Mouse (Mus musculus): Measurements from ENCODE around the gene Platr17. TPM values are rescaled to one million over a fixed set of nuclear protein-coding genes. Genes with fewer than 3 reads are reported as not detected.

Gene Platr17
- polyA plus RNA-seq, 1 experiment from 2014 or later: 0.40 TPM

DNA sequence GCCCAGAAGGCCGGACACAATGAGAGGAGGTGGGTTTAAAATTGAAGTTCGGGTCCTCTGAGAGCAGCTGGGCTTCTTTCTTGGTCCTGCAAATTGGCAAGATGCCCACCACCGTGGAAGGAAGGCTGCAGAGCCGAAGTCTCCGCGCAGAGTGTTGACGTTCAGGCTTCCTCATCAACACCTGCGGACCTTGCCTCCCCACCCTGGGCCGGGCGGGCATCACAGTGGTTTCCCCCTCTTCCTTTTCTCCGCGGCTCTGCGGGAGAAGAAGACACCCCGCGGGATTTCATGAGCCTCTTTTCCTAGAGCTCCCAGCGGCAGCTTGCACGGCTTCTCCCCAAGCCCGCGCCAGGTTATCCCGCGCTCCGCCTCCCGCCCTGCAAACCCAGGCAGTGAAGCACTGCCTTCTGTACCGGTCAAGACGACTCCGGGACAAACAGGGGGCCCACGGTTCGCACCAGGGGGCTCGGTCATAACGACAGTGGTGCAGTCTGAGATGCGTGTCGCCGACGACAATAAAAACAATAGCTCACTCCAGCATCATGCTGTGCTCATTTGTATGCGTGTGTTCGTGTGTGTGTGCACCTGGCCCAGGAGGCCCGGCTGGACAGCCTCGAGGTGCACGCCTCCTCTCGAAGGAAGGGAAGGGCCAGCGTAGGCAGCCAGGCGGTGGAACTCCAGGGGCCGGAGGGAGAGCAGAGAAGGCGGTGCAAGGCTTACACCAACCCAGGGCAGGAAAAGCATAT lies 3.6 kb downstream of the Platr17 start:
- Histone ChIP-seq H3K4me3 (replicated peaks) (peak overlapping the region; percentile 89), H3K9me3 (no peaks in the 10 kb centered on the region), H3K36me3 (peaks cover 24% of the 10 kb centered on the region), H3K27me3 (no peaks in the 10 kb centered on the region), H3K4me1 (replicated peaks) (peaks cover 32% of the 10 kb centered on the region), H3K4me2 (replicated peaks) (peak overlapping the region; percentile 83), H3K27ac (peak overlapping the region; percentile 91), H3K9ac (replicated peaks) (peak overlapping the region; percentile 74)
- peak; percentile 18; the same call in 1 of the 2 replicates for ATAC-seq
- 0% methylated on average over 41 of the region's 44 CpGs for WGBS

DNA sequence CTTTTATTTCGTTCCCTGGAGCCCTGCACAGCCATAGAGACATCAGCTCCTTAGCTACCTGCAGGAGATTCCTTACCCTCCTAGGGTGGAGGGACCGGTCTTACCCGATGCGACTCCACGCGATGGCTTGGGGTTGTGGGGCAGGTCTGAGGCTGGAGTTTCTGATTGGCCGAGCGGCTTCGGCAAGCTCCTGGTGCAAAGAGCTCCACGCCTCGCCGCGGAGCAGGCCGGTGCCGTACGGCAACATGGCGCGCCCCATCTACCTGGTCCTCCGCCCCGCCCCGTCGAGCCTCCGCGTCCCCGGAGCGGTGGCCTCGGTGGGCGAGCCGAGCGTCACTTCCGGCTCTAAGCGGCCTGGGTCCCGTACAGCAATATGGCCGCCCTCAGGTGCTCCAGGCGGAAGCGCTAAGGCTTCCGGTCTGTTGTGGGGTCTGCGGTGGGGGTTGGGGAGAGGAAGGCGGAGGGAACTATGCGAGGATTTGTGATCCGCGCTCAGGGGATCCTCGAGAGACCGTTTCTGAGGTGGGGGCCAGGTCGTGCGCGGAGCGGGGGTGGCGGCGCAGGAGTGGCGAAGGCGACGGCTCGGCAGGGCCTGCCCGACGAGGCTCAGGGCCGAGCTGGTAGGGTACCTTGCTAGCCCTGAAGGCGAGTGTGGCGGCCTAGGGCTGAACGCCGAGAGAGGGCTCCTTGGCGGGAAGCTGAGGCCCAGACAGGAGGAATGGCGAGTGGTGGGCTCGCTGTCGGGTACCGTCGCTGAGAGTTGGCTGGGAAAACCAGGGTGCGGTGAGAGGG lies 4.3 kb downstream of the Platr17 start, which contains the start of gene Daxx:
Gene Daxx (plus strand): TSS at position 338 of the 792 bp plus-strand sequence.
- ATAC-seq: peak; percentile 98
- WGBS: under 1% methylated on average over 68 of the region's 68 CpGs
- peak within 1 kb of the TSS; percentile 91 for H3K27ac ChIP-seq

DNA sequence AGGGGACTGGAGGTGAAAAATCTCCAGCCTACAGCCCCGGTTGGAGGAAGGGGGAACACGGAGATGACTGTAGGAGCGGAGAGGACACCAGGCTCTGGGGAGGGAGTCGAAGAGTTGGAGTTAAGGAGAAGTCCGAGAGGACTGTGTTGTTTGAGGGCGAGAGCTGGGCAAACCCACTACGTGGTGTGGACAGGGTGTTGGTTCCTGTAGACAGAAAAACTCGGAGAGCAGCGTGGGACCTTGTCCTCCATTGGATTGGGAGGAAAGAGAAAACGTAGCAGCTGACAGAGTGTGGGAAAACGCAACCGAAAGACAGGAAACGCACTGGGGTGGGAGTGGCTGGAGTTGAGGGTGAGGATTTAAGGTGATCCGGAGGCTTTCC lies 4.9 kb downstream of the Platr17 start:
- H3K9me3 ChIP-seq: no peaks in the 10 kb centered on the region
- WGBS: 0% methylated on average over 14 of the region's 14 CpGs
- H3K4me3 ChIP-seq (replicated peaks): peak overlapping the region; percentile 89
- no peak; the same call in 1 of the 2 replicates for ATAC-seq
- peaks cover 38% of the 10 kb centered on the region for H3K36me3 ChIP-seq
- H3K9ac ChIP-seq (replicated peaks): peak overlapping the region; percentile 93
- H3K4me1 ChIP-seq (replicated peaks): peaks cover 44% of the 10 kb centered on the region
- H3K27me3 ChIP-seq: no peaks in the 10 kb centered on the region
- peak overlapping the region; percentile 85 for H3K27ac ChIP-seq
- peak overlapping the region; percentile 83 for H3K4me2 ChIP-seq (replicated peaks)

More for the DNA sequence above, 4.3 kb downstream of the Platr17 start, which contains the start of gene Daxx:
- no peaks in the 10 kb centered on the region for H3K9me3 ChIP-seq
- peak within 1 kb of the TSS; percentile 93 for H3K9ac ChIP-seq (replicated peaks)
- H3K36me3 ChIP-seq: peaks cover 32% of the 10 kb centered on the region
- peak within 1 kb of the TSS; percentile 83 for H3K4me2 ChIP-seq (replicated peaks)
- H3K27me3 ChIP-seq: no peaks in the 10 kb centered on the region
- peak within 1 kb of the TSS; percentile 89 for H3K4me3 ChIP-seq (replicated peaks)
- peaks cover 38% of the 10 kb centered on the region for H3K4me1 ChIP-seq (replicated peaks)

DNA sequence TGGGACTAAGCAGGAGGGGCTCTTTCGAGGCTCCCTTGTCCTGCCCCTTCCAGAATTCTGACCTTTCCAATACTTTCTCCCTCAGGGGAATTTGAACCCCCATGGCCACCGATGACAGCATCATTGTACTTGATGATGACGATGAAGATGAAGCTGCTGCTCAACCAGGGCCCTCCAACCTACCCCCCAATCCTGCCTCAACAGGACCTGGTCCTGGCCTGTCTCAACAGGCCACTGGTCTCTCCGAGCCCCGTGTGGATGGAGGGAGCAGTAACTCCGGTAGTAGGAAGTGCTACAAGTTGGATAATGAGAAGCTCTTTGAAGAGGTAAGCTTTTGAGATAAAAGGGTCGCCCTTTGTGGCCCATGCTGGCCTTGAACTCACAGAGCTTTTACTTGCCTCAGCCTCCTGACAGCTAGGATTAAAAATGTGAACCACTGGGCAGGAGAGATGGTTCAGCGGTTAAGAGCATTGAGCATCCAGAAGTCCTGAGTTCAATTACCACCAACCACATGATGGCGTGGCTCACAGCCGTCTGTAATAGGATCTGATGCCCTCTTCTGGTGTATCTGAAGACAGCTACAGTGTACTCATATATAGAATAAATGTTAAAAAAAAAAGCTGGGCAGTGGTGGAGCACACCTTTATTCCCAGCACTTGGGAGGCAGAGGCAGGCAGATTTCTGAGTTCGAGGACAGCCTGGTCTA lies 5.6 kb downstream of the Platr17 start:
- Histone ChIP-seq H3K9me3 (no peaks in the 10 kb centered on the region), H3K9ac (replicated peaks) (peak overlapping the region; percentile 93), H3K4me3 (replicated peaks) (peak overlapping the region; percentile 89), H3K4me2 (replicated peaks) (peak overlapping the region; percentile 83), H3K36me3 (peaks cover 42% of the 10 kb centered on the region), H3K27me3 (no peaks in the 10 kb centered on the region), H3K4me1 (replicated peaks) (peaks cover 50% of the 10 kb centered on the region), H3K27ac (peak overlapping the region; percentile 85; the same call in 1 of the 2 replicates)
- WGBS: 57% methylated on average over 11 of the region's 11 CpGs
- no peak for ATAC-seq

DNA sequence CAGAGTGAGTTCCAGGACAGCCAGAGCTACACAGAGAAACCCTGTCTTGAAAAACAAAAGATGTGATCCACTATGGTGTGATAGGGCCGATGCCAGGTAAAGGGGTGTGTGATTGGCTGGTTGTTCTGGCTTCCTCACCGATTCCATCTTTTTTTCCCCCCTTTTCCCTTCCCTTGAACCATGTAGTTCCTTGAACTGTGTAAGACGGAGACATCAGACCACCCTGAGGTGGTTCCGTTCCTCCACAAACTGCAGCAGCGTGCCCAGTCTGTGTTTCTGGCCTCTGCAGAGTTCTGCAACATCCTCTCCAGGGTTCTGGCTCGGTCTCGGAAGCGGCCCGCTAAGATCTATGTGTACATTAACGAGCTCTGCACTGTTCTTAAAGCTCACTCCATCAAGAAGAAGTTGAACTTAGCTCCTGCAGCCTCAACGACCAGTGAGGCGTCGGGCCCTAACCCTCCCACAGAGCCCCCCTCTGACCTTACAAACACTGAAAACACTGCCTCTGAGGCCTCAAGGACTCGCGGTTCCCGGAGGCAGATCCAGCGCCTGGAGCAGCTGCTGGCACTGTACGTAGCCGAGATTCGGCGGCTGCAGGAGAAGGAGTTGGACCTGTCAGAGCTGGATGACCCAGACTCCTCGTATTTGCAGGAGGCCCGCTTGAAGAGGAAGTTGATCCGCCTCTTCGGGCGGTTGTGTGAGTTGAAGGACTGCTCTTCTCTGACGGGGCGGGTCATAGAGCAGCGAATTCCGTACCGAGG lies 6.3 kb downstream of the Platr17 start:
- 93% methylated on average over 31 of the region's 31 CpGs for WGBS
- peaks cover 51% of the 10 kb centered on the region for H3K4me1 ChIP-seq (replicated peaks)
- peaks cover 42% of the 10 kb centered on the region for H3K36me3 ChIP-seq
- H3K27ac ChIP-seq: no peak overlapping the region
- no peaks in the 10 kb centered on the region for H3K27me3 ChIP-seq
- 0 out of 2 replicates have a peak overlapping the region, but pooled peaks have one; percentile 3 for H3K4me3 ChIP-seq (replicated peaks)
- H3K9me3 ChIP-seq: no peaks in the 10 kb centered on the region
- no peak for ATAC-seq
- peak overlapping the region; percentile 14; the same call in 1 of the 2 replicates for H3K9ac ChIP-seq (replicated peaks)
- peak overlapping the region; percentile 83; the same call in 1 of the 2 replicates for H3K4me2 ChIP-seq (replicated peaks)

DNA sequence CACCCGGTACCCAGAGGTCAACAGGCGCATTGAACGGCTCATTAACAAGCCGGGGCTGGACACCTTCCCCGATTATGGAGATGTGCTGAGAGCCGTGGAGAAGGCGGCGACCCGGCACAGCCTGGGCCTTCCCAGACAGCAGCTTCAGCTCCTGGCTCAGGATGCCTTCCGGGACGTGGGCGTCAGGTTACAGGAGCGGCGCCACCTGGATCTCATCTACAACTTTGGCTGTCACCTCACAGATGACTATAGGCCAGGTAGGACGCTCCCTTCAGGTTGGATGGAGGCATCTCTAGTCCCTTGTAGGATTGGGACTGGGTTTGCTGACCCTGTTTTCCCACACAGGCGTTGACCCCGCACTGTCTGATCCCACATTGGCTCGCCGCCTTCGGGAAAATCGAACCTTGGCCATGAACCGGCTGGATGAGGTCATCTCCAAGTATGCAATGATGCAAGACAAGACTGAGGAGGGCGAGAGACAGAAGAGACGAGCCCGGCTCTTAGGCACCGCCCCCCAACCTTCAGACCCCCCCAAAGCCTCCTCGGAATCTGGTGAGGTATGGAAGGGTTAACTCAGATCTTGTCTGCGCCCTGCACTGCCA lies 7.0 kb downstream of the Platr17 start:
- Histone ChIP-seq H3K27me3 (no peaks in the 10 kb centered on the region), H3K9ac (replicated peaks) (peak overlapping the region; percentile 14; the same call in 1 of the 2 replicates), H3K27ac (no peak overlapping the region), H3K9me3 (no peaks in the 10 kb centered on the region), H3K4me3 (replicated peaks) (no peak overlapping the region), H3K4me2 (replicated peaks) (no peak overlapping the region), H3K4me1 (replicated peaks) (peaks cover 57% of the 10 kb centered on the region), H3K36me3 (peaks cover 42% of the 10 kb centered on the region)
- 92% methylated on average over 28 of the region's 28 CpGs for WGBS
- ATAC-seq: no peak

DNA sequence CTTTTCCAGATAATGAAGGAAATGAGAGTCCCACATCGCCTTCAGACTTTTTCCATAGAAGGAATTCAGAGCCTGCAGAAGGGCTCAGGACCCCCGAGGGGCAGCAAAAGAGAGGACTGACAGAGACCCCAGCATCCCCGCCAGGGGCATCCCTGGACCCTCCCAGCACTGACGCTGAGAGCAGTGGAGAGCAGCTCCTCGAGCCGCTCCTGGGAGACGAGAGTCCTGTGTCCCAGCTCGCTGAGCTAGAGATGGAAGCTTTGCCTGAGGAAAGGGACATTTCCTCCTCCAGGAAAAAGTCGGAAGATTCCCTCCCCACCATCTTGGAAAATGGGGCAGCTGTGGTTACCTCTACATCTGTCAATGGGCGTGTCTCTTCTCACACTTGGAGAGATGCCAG lies 8.3 kb downstream of the Platr17 start:
- no peak overlapping the region for H3K4me3 ChIP-seq (replicated peaks)
- no peak overlapping the region for H3K4me2 ChIP-seq (replicated peaks)
- no peaks in the 10 kb centered on the region for H3K9me3 ChIP-seq
- peaks cover 54% of the 10 kb centered on the region for H3K36me3 ChIP-seq
- H3K9ac ChIP-seq (replicated peaks): no peak overlapping the region
- H3K27ac ChIP-seq: no peak overlapping the region
- ATAC-seq: no peak
- 93% methylated on average over 10 of the region's 10 CpGs for WGBS
- H3K4me1 ChIP-seq (replicated peaks): peaks cover 63% of the 10 kb centered on the region
- peaks cover 5% of the 10 kb centered on the region for H3K27me3 ChIP-seq

DNA sequence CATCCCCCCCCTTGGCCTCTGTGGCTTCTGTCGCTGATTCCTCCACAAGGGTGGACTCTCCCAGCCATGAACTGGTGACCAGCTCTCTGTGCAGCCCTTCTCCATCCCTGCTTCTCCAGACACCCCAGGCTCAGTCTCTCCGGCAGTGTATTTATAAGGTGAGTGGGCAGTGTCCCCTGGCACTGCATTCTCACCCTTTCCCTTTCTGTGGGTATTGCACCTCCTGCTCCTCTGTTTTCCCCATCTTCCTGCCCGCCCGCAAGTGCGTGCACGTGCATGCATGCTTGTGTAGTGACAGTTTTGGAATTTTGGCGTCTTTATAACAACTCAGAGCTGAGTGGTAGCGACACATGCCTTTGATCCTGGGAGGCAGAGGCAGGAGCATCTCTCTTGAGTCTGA lies 9.0 kb downstream of the Platr17 start:
- peaks cover 58% of the 10 kb centered on the region for H3K36me3 ChIP-seq
- H3K4me2 ChIP-seq (replicated peaks): no peak overlapping the region
- H3K9me3 ChIP-seq: no peaks in the 10 kb centered on the region
- H3K27ac ChIP-seq: no peak overlapping the region
- H3K27me3 ChIP-seq: peaks cover 11% of the 10 kb centered on the region
- H3K4me3 ChIP-seq (replicated peaks): no peak overlapping the region
- no peak for ATAC-seq
- H3K9ac ChIP-seq (replicated peaks): no peak overlapping the region; the same call in 1 of the 2 replicates
- WGBS: 96% methylated on average over 8 of the region's 8 CpGs
- peaks cover 68% of the 10 kb centered on the region for H3K4me1 ChIP-seq (replicated peaks)

DNA sequence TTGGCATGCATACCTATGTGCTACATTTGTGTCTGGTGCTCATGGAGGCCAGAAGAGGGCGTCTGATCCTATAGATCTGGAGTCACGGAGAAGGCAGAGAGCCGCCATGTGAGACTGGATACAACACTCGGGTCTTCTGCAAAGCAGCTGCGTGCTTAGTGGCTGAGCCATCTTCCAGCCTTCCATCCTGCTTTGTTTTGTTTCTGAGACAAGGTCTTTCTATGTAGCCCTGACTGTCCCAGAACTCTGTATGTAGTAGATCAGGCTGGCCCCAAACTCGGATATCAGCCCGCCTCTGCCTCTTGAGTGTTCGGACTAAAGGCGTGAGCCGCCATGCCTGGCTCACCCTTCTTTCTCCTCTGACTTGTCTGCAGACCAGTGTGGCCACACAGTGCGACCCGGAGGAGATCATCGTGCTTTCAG lies 10.0 kb downstream of the Platr17 start:
- ATAC-seq: no peak
- Histone ChIP-seq H3K9ac (replicated peaks) (no peak overlapping the region), H3K4me2 (replicated peaks) (peak overlapping the region; percentile 64), H3K36me3 (peaks cover 58% of the 10 kb centered on the region), H3K27me3 (peaks cover 13% of the 10 kb centered on the region), H3K9me3 (no peaks in the 10 kb centered on the region), H3K4me3 (replicated peaks) (peak overlapping the region; percentile 52), H3K4me1 (replicated peaks) (peaks cover 76% of the 10 kb centered on the region), H3K27ac (peak overlapping the region; percentile 51; the same call in 1 of the 2 replicates)
- 64% methylated on average over 13 of the region's 13 CpGs for WGBS

DNA sequence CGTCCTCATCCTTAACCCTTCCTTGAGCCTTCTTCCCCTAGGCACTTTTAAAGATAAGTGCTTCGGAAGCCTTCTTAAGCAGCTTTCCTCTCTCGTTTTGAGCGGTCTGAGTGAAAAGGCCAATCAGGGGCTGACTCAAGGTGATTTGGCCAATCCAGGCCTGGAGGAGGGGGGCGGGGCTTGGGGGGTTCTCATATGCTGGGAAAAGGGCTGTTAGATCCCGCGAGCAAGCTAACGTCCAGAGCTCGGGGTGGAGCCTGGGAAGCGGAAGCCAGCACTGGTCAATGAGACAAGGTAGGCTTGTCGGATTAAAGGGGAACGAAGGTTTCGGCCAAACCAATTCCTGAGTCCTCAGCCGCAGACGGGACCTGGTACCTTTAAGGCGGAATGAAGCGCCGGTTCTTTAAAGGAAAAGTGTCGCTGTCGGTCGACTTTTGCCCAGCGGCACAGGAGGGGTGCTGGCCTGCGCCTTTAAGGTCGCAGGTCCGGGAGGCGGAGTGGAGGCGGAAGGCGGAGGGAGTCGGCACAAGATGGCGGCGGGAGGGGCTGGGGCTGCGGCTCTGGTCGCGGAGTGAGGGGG lies 10.8 kb downstream of the Platr17 start, which contains the start of the genes Tapbp and Zbtb22:
Gene Tapbp (plus strand): TSS at position 229 of the 580 bp plus-strand sequence.
Gene Zbtb22 (plus strand): TSS at position 234 of the 580 bp plus-strand sequence.
- Histone ChIP-seq H3K4me1 (replicated peaks) (peaks cover 76% of the 10 kb centered on the region), H3K9me3 (no peaks in the 10 kb centered on the region), H3K9ac (replicated peaks) (peak within 1 kb of the TSS; percentile 64), H3K4me2 (replicated peaks) (peak within 1 kb of the TSS; percentile 64), H3K27me3 (peaks cover 13% of the 10 kb centered on the region), H3K27ac (peak within 1 kb of the TSS; percentile 82), H3K36me3 (peaks cover 58% of the 10 kb centered on the region), H3K4me3 (replicated peaks) (peak within 1 kb of the TSS; percentile 52)
- WGBS: under 1% methylated on average over 27 of the region's 34 CpGs
- peak; percentile 95 for ATAC-seq
